Mouse (Mus musculus) MEL-GATA-1-ER (cell line): ENCODE measurements at regions not wholly inside any gene's neighbourhood (a gene's known extent, or its start where the extent isn't known, plus 50 kb on each side); places are given as distances from the start of the nearest gene placed in this dataset.

Source experiments
- DNase-seq: peaks from one replicate; pipeline ENCODE4 v3.0.0-alpha.2; 2012; ENCODE audit warnings: low read depth; ENCODE audit errors: extremely low read depth

GRCm38 (mm10) chr4:33686135-33686534 is 238.3 kb upstream of the Cnr1 start:
- DNase-seq: no peak

GRCm38 (mm10) chr4:33687434-33687833 is 237.0 kb upstream of the Cnr1 start:
- DNase-seq: no peak

DNA sequence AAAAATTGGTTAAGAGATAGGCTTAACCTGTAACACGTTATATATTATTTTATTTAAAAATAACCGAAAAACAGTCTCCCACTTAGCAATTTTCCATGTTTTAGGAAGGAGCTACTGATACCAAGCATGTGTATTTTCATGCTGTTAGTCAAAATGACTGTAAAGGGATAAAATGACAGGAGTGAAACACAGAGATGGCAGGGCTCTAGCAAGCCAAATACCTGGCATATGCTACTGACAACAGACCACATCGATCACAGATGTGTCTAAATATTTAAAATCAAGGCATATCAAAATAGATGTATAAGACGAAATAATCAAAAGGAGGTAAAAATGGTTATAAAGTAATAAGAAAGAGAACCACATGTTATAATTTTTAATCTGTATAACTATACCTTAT is 231.0 kb upstream of the Cnr1 start:
- DNase-seq: no peak

- DNase-seq: no peak
Measured at GRCm38 (mm10) chr4:33696969-33697368, 227.4 kb upstream of the Cnr1 start.

DNA sequence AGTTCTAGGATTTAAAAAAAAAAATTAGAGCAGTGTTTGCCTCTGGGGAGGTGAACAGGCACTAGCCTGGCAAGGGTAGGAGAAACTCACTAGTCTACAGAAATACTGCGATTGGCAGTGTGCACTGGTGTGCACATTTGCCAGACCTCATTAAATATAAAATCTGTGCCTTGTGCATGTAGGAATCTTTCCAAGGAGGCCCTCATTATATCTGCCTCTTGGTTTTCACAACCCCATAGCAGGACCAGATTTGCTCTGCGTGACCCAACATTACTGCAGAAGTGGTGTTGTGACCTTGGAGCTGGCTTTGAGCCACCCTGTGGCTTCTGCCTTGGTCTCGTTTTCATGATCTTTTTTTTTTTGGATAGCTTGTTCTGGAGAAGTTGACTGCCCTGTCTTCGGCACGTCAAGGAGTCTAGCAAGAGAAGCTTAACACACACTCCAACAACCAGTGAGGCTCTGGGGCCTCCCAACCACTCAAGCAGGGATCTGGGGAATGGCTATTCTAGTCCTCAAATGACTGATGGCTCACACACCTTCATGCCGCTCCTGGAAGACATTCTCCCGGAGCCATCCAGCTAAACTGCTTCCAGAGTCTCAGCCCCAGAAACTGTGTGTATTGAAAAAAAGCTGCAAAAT is 222.2 kb upstream of the Cnr1 start:
- DNase-seq: no peak

GRCm38 (mm10) chr4:33705722-33706121 is 218.7 kb upstream of the Cnr1 start:
- no peak for DNase-seq

GRCm38 (mm10) chr4:33706785-33707184 is 217.6 kb upstream of the Cnr1 start:
- no peak for DNase-seq

- no peak for DNase-seq
Measured at GRCm38 (mm10) chr4:33716475-33717117, 207.8 kb upstream of the Cnr1 start.

- DNase-seq: no peak
Measured at GRCm38 (mm10) chr4:33720972-33721371, 203.4 kb upstream of the Cnr1 start.

DNA sequence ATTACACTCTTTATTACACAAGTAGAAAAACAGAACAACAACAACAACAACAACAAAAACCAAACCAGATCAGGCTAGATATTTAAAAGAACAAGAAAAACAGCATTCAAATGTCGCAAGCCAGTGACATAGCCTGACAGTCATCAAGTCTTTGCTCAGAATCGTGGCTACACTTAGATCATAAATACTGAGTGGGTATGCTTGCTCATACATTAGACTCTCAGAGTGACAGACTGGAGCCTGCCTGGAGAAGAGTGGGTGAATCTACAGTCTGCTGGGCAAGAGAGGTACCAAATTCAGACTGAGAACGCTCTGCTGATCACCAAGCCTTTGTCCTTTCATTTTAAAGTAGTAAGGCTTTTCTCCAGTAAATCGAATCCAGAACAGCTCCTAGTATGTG is 202.4 kb upstream of the Cnr1 start:
- DNase-seq: no peak

DNA sequence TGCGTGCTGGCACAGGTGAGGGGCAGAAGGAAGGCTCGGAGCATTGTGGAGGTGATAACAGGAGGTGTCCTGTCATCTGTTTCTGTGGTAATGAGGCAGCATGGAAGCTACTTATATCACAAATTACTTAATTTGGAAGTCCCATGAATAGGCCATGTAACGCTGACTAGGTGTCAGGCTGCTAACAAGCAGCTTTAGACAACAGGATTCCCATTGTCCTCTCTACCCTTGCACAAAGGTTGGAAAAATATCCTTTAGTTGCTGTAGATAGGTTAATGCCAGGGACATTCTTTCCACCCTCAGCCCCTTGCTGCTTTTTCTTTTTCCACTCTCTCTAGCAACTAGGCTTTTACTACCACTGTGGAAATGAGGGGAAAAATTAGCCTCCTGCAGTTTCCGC is 192.6 kb upstream of the Cnr1 start:
- no peak for DNase-seq

DNA sequence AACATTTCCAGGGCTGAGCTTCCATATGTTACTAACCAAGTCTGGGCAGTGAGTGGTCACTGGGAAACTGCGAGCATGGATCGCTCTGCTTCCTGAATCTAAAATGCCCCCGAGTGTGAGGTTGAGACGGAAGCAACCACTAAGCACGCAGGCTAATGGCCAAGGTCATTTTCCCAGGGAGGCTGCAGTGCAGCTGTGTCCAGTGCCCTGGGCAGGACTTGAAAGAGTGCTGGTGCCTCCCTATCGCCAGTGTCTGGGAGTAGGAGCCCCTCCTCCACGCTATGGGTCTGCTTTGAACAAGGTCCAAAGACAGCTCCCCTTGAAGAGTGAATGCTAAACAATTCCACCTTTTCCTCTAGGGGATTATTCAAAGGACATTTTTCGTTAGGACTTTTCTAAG is 189.5 kb upstream of the Cnr1 start:
- DNase-seq: no peak

DNA sequence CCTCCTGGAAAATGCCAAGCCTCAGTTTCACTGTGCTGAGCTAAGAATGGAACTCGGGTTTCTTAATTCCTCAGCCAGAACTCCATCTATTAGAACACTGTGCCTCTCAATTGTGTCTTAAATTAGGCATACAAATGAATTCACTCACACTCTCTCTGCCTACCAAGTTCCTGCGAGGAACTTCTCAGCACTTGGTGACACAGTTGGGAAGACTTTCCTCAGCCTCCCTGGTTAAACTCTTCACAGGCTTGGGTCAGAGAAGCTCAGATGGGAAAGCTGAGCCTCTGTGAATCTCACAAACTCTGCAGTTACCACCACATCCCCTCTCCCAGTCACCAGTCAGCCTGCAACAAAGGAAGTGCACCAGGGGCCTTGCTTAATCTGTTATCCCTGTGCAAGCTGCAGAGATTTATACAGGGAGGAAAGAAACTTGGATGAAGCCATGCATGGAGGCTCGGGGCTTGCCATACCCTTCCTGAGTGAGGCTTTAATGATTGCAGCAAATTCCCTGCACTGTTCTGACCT is 188.9 kb upstream of the Cnr1 start:
- DNase-seq: no peak

GRCm38 (mm10) chr4:33736061-33736701 is 188.2 kb upstream of the Cnr1 start:
- peak; percentile 21 for DNase-seq

DNA sequence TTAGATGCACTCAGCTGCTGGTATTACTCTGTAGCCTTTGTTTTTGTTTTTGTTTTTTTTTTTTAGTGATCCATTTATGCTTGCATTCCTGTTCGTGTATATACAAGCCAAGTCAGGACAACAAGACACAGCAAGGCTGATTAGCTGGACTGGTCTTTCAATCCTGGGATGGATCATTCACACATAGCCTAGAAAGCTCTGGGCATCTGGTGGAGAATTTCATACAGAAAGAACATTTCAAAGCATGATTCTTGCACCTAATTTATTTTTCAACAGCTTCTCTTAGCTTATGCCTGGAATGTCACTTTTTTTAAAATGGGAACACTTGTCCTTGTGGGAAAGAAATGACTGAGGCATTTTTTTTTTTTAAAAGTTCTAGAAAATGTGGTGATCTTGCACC is 187.1 kb upstream of the Cnr1 start:
- no peak for DNase-seq

DNA sequence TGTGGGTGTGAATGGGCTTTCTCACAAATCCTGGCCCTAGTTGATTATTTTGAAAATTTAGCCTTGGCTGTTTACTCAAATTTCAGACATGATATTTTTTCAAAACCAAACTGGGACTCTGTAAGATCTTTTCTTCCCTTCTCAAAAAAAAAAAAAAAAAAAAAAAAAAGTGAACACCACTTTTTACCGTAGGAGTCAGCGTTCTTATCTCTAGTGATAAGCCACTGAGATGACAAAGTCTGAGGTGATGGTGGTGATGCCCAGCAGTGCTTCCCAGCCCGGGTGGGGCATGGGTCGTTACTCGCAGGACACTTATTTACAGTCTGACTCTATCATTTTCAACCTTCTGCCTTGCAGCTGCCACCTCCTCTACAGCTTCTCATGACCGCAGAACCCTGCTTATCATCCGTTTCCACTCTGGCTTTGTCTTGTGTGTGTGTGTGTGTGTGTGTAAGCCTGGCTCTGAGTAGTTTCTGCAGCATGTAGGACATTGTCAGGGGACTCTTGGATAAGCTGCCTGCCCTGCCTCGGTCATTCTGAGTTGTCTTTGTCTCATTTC is 186.5 kb upstream of the Cnr1 start:
- DNase-seq: peak; percentile 93

DNA sequence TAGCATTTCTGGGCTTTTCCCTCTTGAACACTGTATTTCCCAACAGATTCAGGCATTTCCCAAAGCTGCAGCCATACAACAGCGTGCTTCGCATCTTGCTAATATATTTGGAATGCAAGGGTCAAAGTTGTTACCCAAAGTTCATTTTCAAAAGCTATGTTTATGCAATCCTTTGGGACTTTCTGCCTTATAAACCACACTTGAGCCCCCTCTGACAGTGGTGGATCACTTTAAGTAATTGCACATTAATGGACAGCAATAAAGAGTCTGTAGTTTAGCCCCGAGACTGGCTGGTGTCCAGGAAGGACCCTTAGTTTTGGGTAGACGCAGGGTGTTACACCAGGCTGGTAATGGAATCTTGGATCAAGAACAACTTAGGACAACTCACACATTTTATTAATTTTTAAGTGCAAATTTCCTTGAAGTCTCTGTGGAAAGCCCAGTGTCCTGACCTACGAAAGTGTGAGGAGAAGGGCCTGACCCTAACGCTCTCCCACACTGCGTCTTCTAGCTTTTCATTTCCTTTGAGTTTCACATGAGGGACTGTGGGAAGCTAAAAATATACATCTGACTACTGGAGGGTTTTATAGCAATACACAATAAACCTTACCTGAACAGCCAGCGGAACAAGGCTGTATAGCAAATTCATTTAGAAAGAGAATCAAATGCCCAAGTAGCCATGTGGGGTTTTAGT is 185.0 kb upstream of the Cnr1 start:
- DNase-seq: no peak

DNA sequence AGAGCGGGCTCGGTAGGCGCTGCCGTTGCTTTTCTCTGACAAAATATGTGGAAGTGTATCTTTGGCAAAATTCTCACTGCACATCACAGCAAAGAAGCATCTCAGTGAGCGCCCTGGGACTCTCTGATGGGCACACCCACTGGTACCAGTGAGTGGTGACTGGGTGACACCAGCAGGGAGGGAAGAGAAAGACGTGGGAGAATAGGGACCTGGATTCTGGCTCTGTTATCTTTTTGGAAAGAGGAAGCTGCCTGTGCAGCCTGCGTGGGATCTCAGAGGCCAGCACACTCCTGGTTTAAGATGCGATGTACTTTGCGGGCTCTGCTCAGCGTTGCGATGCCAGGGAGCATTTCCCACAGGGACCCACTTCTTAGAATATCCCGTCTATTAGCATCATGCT is 183.4 kb upstream of the Cnr1 start:
- no peak for DNase-seq

DNA sequence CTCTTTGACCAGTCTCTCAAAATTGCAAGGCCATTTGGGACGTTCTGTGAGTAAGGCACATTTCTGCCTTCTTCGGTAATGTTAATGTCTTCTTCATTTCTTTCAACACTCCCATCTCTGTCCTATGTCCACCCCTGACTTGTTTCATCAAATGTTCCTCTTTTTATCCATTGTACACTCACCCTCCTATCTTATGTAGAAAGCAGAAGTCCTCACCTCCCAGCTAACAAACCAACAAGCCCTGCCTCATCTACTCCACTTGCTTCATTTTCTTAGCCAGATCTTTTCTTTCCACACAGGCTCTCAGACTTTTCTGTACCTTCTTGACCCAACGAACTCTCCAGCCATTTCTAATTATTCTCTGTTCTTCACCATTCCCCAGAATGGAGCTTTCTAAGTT is 179.2 kb upstream of the Cnr1 start:
- DNase-seq: peak; percentile 73

DNA sequence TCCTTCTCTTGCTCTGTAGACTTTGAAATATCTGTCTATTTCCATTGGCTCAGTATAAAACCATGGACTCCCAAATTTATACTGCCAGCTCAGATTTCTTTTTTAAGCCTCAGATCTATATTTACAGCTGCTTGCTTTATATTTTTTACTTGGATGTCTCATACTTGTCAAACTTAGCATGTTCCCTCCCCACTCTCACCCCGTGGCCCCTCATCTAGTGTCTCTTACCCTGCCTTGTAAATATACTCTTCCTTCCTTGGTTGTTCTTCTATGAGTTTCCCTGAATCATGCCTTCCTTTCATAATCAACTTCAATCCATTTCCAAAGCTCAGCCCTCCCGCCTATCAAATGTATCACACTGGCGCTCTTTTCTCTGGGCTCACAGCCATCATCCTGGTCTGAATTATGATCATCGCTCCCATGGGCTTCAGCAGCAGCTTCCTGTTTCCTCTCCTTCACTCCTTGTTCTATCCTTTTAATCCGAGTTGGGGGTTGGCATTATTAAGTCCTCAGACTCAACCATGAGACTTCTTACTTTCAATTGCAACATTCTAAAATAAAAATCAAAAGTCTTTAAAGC is 177.0 kb upstream of the Cnr1 start:
- DNase-seq: no peak

- DNase-seq: no peak
Measured at GRCm38 (mm10) chr4:33767721-33768120, 156.7 kb upstream of the Cnr1 start.
